Mouse (Mus musculus) Patski (cell line): ENCODE data around the gene Pfkfb3. TPM values are rescaled to one million over a fixed set of nuclear protein-coding genes. Genes with fewer than 3 reads are reported as not detected.
A peak's percentile ranks its signal among the peaks of the same experiment; 100 is the strongest.

Experiments
- ATAC-seq: fragments of 100-300 bp; one replicate; pipeline ENCODE4 v1.8.0; 2021
- CTCF ChIA-PET: fragments of 350-600 bp; sonication (Branson Sonifier 250); formaldehyde crosslinking; loops from one replicate; lab custom pipeline; 2022; ENCODE audit warnings: inconsistent platforms; lab: Charles Lee
- POLR2A ChIA-PET: fragments of 350-600 bp; sonication (Branson Sonifier 250); formaldehyde crosslinking; loops from one replicate; lab custom pipeline; 2022; ENCODE audit warnings: antibody characterized with exemption, inconsistent platforms; lab: Charles Lee
- DNase-seq: peaks from one replicate; pipeline ENCODE4 v3.0.0-alpha.2; 2011; ENCODE audit warnings: low read depth, low spot score
- H3K27me3 ChIP-seq: fragments of 371-371 bp; one replicate; pipeline ENCODE4 v1.5.1; 2021
- CTCF ChIP-seq: fragments of 100-300 bp; IDR thresholded peaks from one replicate; pipeline ENCODE4 v1.5.1; 2021
- in situ Hi-C: fragments of 300-500 bp; cut with MboI; formaldehyde crosslinking; loops from 3 replicates; pipeline ENCODE4 v1.11.1; 2018; ENCODE audit warnings: low pct_unique_long_range_greater_than_20kb, mixed read lengths
- polyA plus RNA-seq: library from polyadenylated mRNA; unstranded; gene quantifications from one replicate; pipeline ENCODE4 v1.2.3, GENCODE M21; 2021

Pfkfb3 gene
- polyA plus RNA-seq, 1 experiment from 2014 or later, result 21.2 TPM

DNA sequence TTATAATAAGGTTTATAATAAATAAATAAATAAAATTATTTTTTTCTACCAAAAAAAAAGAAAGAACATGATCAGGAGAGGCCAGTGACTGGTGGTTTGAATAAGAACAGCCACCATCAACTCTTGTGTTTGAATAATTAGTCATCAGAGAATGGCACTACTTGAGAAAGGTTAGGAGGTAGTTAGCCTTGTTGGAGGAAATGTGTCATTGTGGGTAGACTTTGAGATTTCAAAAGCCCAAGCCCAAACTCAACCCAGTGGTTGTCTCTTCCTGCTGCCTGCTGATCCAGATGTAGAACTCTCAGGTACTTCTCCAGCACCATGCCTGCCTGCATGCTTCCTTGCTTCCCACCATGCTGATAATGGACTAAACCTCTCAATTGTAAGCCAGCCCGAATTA lies 41.8 kb downstream of the Pfkfb3 start:
- H3K27me3 ChIP-seq, result no peaks in the 10 kb centered on the region
- TF ChIP-seq CTCF, result no peak
- in situ Hi-C loops, result loop anchor here (25.0 kb wide), 1 partner anchor 400 kb away; no protein-coding TSS in a partner anchor
- no peak for ATAC-seq
- DNase-seq, result no peak
- POLR2A ChIA-PET, result interaction anchor here (0.6 to 0.7 kb wide), 2 partner anchors 17 to 187 kb away, joined by 3 to 10 read pairs; no protein-coding TSS in a partner anchor
- CTCF ChIA-PET, result no interaction called here

DNA sequence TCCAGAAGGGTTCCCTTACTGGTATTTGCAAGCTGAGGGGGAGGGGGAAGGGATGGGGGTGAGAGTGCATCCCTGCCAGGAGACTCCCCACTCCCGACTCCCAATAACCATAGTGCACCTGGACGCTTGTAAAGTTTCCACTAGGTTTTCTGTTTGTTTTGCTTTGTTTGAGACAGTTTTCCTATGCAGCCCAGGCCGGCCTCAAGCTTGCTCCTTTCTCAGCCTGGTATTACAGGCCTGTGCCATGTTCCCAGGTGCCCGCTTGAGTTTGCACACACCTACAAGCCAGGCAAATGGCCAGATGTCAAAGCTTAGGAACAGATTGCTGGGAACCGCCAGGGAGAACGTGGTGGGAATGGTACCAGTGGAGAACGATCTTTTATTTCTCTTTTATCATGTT lies 50.1 kb downstream of the Pfkfb3 start:
- POLR2A ChIA-PET, result interaction anchor here (0.6 kb wide), 1 partner anchor 1054 kb away, joined by 3 read pairs; no protein-coding TSS in a partner anchor
- CTCF ChIA-PET, result interaction anchor here (1.2 to 1.7 kb wide), 3 partner anchors 39 to 176 kb away, joined by 3 to 7 read pairs (median 4); no protein-coding TSS in a partner anchor
- DNase-seq, result no peak
- H3K27me3 ChIP-seq, result no peaks in the 10 kb centered on the region
- TF ChIP-seq CTCF, result no peak
- in situ Hi-C loops, result loop anchor here (5.0 to 25.0 kb wide), 3 partner anchors 44 to 391 kb away; no protein-coding TSS in a partner anchor
- no peak for ATAC-seq

DNA sequence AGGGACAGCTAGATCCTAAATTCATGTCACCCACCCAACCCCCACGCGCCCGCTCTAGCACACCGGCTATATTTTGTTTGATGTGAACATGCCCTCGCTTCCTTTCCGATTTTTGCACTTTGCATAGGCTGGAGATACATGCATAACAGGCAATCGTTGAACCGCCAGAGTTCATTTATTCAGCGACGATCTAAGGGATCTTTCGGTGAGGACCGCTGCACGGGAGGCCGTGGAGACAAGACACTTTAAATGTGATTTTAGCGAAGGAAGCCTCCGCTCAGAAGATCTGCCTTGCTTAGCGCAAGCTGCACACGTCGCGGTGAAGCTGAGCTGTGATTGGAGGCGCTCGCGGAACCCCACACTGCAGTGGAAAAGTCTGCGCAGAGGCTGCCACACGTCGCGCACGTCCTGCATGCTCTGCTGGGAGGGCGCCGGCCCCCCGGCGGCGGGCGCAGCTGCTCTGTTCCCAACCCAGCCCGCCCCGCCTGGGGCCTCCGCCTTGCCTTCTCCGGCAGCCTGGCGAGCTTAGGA lies 50.9 kb downstream of the Pfkfb3 start:
- DNase-seq, result no peak
- TF ChIP-seq CTCF, result no peak
- POLR2A ChIA-PET, result no interaction called here
- in situ Hi-C loops, result loop anchor here (5.0 to 25.0 kb wide), 3 partner anchors 44 to 391 kb away; no protein-coding TSS in a partner anchor
- H3K27me3 ChIP-seq, result no peaks in the 10 kb centered on the region
- CTCF ChIA-PET, result interaction anchor here (1.2 to 2.3 kb wide), 6 partner anchors 39 to 171 kb away, joined by 3 to 11 read pairs (median 6); no protein-coding TSS in a partner anchor
- no peak for ATAC-seq

DNA sequence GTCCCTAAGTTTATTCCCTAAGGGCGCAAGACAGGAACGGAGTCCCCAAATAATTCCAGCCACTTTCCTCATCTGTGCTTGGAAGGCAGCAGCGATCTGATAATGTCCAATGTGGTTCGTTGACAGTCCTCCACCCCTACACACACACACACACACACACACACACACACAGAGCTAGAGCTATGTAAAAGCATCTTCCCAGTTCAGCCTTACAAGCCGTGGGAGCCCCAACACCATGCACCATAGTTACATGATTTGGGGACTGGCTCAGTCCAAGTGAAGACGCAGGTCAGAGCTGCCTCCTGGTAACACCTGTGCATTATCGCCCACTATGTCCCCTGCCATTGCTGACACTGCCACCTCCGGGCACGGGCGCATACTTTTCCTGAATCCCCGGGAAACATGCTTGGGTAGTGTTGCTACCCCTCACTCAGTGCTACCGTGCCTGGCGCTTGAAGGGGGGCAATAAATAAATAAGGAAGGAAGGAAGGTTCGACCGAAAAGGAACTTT lies 51.6 kb downstream of the Pfkfb3 start:
- DNase-seq, result no peak
- POLR2A ChIA-PET, result no interaction called here
- CTCF ChIA-PET, result interaction anchor here (1.0 to 2.3 kb wide), 8 partner anchors 30 to 170 kb away, joined by 3 to 11 read pairs (median 5); no protein-coding TSS in a partner anchor

DNA sequence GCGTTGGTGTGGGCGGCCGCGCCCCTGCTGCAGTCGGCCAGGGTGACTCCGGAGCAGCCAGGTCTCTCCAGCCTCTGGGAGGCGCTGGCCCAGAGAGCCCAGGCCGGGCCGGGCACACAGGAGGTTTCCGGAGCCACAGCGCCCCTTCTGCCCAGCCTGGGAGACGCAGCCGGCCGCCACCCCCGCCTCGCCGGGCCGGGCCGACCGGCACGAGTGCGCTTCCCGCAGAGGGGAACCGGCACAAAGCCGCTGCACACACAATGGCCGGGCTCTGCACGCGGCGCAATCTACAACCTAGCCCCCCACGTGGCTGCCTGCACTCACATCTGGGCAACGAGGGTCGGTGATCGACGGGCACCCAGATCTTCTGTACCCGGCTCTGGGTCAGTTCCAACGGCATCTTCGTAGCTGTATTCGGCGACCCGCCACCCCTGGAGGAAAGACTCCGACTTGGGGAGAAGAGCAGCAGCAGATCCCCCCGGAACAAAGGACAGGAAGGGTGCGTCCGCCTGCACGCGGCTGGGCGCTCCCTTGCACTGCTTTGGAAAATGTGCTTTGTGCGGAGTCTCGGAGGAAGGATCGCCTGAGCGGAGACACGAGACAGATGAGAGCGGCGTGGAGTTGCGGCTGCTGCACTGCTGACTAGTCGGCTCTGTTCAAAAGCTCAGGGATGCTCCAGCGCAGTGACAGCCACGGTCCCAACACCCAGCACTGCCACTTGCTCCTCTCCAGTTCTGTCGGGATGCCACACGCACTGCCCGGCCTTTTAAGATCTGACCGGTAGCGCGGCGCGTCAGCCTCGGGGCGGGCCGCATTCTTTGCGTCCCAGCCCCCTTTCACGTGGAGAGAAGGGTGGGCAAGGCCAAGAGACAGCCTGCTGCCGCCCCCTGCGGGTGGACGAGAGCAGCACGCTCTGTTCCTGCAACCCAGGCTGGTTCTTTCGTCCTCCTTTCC lies 52.3 kb downstream of the Pfkfb3 start:
- ATAC-seq, result peak; percentile 97
- CTCF ChIA-PET, result interaction anchor here (1.0 to 3.5 kb wide), 11 partner anchors 10 to 169 kb away, joined by 3 to 15 read pairs (median 5); no protein-coding TSS in a partner anchor
- POLR2A ChIA-PET, result no interaction called here

More for the DNA sequence above, 51.6 kb downstream of the Pfkfb3 start:
- ATAC-seq, result no peak
- in situ Hi-C loops, result loop anchor here (5.0 to 25.0 kb wide), 3 partner anchors 45 to 390 kb away; no protein-coding TSS in a partner anchor
- H3K27me3 ChIP-seq, result no peaks in the 10 kb centered on the region
- TF ChIP-seq CTCF, result no peak

DNA sequence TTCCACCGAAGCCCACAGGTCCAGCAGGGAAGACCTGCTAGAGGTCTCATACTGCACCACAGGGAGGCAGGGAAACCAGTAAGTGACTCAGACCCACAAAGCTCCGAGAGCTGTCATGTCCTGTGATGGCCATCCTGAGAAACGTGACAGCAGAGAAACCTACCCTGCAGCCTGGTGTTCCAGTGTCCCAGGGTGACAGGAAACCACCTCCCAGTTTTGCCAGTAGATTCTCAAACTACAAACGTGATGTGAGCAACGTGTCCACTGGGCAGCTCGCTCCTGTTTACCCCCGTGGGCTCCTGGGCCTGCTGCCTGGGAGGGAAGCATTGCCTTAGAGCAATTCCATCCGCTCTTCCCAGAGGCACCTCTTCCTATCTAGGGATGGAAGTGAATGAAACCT lies 53.2 kb downstream of the Pfkfb3 start:
- in situ Hi-C loops, result loop anchor here (5.0 to 25.0 kb wide), 3 partner anchors 47 to 388 kb away; no protein-coding TSS in a partner anchor

More for the DNA sequence above, 52.3 kb downstream of the Pfkfb3 start:
- DNase-seq, result peak; percentile 38
- TF ChIP-seq CTCF, result no peak
- in situ Hi-C loops, result loop anchor here (5.0 to 25.0 kb wide), 3 partner anchors 46 to 389 kb away; no protein-coding TSS in a partner anchor
- H3K27me3 ChIP-seq, result no peaks in the 10 kb centered on the region

DNA sequence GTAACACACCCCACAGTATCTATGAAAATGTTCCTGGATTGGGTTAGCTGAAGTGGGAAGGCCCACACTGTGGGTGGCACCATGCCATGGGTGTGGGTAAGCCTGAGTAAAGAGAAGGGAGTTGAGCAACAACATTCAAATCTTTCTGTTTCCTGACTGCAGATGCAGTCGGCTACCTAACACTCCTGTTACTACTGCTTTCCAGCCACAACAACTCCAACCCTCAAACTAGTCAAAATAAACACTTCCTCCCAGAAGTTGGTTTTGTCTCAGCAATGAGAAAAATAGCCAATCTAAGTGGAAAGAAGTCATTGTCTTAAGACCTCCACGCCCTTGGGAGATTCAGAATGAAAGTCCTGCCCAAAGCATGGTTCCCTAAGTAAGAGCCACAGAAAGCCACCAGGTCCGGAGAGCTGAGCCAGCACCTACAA lies 57.3 kb downstream of the Pfkfb3 start:
- no peak for DNase-seq
- CTCF ChIA-PET, result no interaction called here

More for the DNA sequence above, 53.2 kb downstream of the Pfkfb3 start:
- H3K27me3 ChIP-seq, result no peaks in the 10 kb centered on the region
- POLR2A ChIA-PET, result interaction anchor here (1.3 kb wide), 1 partner anchor 125 kb away, joined by 3 read pairs; no protein-coding TSS in a partner anchor
- CTCF ChIA-PET, result interaction anchor here (0.9 to 3.5 kb wide), 6 partner anchors 10 to 168 kb away, joined by 3 to 15 read pairs (median 4); no protein-coding TSS in a partner anchor
- peak; percentile 22 for ATAC-seq
- TF ChIP-seq CTCF, result no peak
- DNase-seq, result no peak

DNA sequence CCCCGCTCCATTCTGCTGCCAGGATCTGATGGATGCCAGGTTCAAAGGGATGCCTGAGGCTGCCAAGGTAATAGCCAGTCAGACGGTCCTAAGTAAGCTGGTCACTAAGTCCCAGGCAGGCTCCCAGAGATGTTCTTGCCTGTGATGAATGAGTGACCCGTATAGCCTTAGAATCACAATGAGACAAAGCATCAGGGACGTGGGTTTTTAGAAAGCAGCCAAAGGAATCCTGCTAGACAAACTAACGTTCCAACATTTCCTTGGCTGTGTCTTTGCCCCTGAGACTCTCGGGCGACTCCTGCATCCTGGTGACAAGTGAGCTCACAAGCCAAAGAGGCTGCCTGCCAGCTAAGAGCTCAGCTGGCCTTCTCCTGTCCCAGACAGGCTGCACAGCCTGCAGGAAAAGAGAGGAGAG lies 59.0 kb downstream of the Pfkfb3 start:
- CTCF ChIA-PET, result interaction anchor here (1.0 kb wide), 1 partner anchor 174 kb away, joined by 3 read pairs; no protein-coding TSS in a partner anchor
- DNase-seq (no peak), ATAC-seq (no peak)
- POLR2A ChIA-PET, result interaction anchor here (2.1 kb wide), 1 partner anchor 16 kb away, joined by 6 read pairs; no protein-coding TSS in a partner anchor
- TF ChIP-seq CTCF, result no peak
- in situ Hi-C loops, result no loop called here
- H3K27me3 ChIP-seq, result no peaks in the 10 kb centered on the region

More for the DNA sequence above, 57.3 kb downstream of the Pfkfb3 start:
- in situ Hi-C loops, result no loop called here
- no peaks in the 10 kb centered on the region for H3K27me3 ChIP-seq
- POLR2A ChIA-PET, result no interaction called here
- ATAC-seq, result no peak
- no peak for TF ChIP-seq CTCF

DNA sequence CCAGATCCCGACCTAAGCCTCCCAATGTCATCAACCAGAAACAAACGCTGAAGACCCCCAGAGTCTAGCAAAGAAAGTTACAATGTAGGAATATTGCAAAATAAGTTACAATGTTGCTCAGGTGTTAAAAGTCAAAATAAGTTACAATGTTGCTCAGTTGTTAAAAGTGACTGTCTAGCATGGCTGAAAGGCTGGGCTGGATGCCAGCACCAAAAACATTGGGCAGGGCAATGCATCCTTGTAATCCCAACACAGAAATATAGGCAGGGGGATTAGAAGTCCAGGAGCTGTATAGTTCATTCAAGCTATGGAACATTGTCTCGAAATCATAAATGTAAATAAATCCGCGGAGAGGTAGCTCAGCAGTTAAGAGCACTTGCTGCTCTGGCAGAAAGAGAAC lies 61.0 kb downstream of the Pfkfb3 start:
- ATAC-seq (no peak), DNase-seq (no peak)
- in situ Hi-C loops, result no loop called here
- ChIA-PET POLR2A (no interaction called here), CTCF (interaction anchor here (2.2 to 4.3 kb wide), 2 partner anchors 7 to 23 kb away, joined by 7 to 15 read pairs; no protein-coding TSS in a partner anchor)
- TF ChIP-seq CTCF, result no peak
- no peaks in the 10 kb centered on the region for H3K27me3 ChIP-seq
